Mouse (Mus musculus): ENCODE measurements around the gene Klc1.
"Not testable (repeated sequence)": the region's sequence is repeated elsewhere in the genome, so short reads cannot be mapped to it uniquely, and the experiment has no call there.

DNA sequence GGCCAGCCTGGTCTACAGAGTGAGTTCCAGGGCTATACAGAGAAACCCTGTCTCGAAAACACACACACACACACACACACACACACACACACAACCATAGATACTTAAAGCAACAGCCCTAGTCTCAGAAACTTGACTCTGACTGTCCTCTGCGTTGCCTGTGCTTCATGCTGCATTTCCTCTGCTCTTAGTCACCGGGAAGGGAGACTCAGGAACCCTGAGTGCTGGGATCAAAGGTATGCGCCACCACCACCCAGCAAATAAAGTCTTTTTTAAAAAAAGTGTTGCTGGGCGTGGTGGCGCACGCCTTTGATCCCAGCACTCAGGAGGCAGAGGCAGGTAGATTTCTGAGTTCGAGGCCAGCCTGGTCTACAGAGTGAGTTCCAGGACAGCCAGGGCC is 22.0 kb upstream of the Klc1 start:
- TF ChIP-seq CTCF (IDR thresholded peaks at IDR 0.05; ENCODE audit: low read depth, low read length); POLR2A (IDR thresholded peaks at IDR 0.05; ENCODE audit: extremely low read depth, insufficient read depth, low read length): not testable (repeated sequence)

All from liver, adult 2 months (tissue).